Mouse (Mus musculus) C2C12 (cell line): ENCODE data around the gene Ugt1a9.

Experiments used
- CEBPB ChIP-seq: IDR thresholded peaks from one replicate; pipeline ENCODE4 v1.6.1; 2011; ENCODE audit warnings: low read depth, mild to moderate bottlenecking, control low read depth, moderate library complexity
- CTCF ChIP-seq: IDR thresholded peaks from one replicate; pipeline ENCODE4 v1.5.1; 2011; ENCODE audit not compliant: control insufficient read depth, insufficient read depth, insufficient read length
- MAX ChIP-seq: IDR thresholded peaks from one replicate; pipeline ENCODE4 v1.6.1; 2011; ENCODE audit warnings: mild to moderate bottlenecking, control low read depth
- MYOD1 ChIP-seq: IDR thresholded peaks from one replicate; pipeline ENCODE4 v1.6.1; 2011; ENCODE audit warnings: low read depth; ENCODE audit not compliant: control insufficient read depth, insufficient read length
- USF1 ChIP-seq: IDR thresholded peaks from one replicate; pipeline ENCODE4 v1.6.1; 2011; ENCODE audit warnings: low read depth, mild to moderate bottlenecking, control low read depth, moderate library complexity

DNA sequence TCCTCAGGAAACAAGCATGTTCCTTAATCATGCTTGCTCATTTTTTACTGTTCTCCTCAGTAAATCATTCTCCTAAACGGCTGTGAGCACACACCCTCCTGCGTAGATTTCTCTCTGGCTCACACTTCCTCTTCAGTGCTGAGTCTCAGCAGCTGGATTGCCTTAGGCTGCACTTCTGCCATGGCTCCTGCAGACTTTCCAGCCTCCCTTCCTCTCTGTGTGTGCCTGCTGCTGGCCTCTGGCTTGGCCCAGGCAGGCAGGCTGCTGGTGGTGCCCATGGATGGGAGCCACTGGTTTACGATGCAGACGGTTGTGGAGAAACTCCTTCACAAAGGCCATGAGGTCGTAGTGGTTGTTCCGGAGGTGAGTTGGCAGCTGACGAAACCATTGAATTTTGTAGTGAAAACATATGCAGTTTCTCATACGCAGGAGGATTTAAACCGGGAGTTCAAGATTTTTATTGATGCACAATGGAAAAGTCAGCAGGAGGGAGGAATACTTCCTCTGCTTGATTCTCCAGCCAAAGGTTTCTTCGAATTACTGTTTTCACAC lies 24.4 kb downstream of the Ugt1a9 start, which contains the start of gene Ugt1a7c:
- TF ChIP-seq CTCF: no peak
- TF ChIP-seq USF1: no peak
- no peak for TF ChIP-seq CEBPB
- no peak for TF ChIP-seq MAX
- TF ChIP-seq MYOD1: no peak
